ENCODE assay signal across 31 mouse cellular contexts in the genomic region with DNA sequence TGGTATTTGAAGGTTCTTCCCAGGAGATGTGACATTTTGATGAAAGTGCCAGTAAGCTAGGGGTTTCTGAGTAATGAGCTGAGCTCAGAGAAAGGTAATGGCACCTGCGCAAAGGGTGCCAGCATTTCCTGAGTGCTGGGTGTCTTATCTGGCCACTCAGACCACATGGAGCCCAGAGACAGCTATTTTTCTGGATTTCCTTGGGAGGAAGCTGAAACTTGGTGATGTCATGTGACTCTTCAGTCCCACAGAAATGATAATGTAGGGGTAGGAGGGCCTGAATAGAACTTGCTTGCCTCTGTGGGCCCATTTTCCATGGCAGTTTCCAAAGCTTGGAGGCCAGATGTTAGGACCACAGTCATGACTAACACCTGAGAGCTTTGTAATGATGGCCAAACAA. TPM values are rescaled to one million over a fixed set of nuclear protein-coding genes. Genes with fewer than 3 reads are reported as not detected.
DNase-seq lines count a peak whose midpoint lies in the region; ATAC-seq and TF ChIP-seq lines count a peak whose summit lies in the region.
"Had no signal": no experiment of that assay in that cellular context is flagged by ENCODE, and none has a peak within 500 bp of the region (broad histone marks: within the 10 kb centered on the region; RNA-seq: fewer than 3 reads in every experiment).

No protein-coding gene starts in this region.

- H3K4me2 ChIP-seq in CH12.LX (ENCODE audit: insufficient read depth, low read depth, poor library complexity, severe bottlenecking), result no peak overlapping the region
- H3K4me2 ChIP-seq in liver, embryonic 13.5 days, result no peak overlapping the region
- H3K4me2 ChIP-seq in liver, embryonic 16.5 days (ENCODE audit: low read depth, low read length), result no peak overlapping the region
- no peak overlapping the region for H3K4me2 ChIP-seq in hindbrain, embryonic 14.5 days (replicated peaks)
- H3K4me2 ChIP-seq: embryonic facial prominence, embryonic 13.5 days; forebrain, embryonic 12.5 days; forebrain, embryonic 15.5 days; heart, embryonic 12.5 days; heart, embryonic 15.5 days; hindbrain, embryonic 13.5 days had no signal

- TF ChIP-seq EP300 in CH12.LX (IDR thresholded peaks at IDR 0.05; ENCODE audit: low read length) (no peak; the same call in 1 of the 2 replicates), MEL (IDR thresholded peaks at IDR 0.05; ENCODE audit: low read depth in 1 of 2, low read length in 2 of 2) (peak; percentile 24 to 33; a peak in 1 of 4 replicates)

- peaks cover 4% of the 10 kb centered on the region for H3K9me3 ChIP-seq in CH12.LX (replicated peaks; ENCODE audit: low read length)
- H3K9me3 ChIP-seq in MEL (replicated peaks; ENCODE audit: insufficient read depth, low read length), result no peaks in the 10 kb centered on the region
- no peaks in the 10 kb centered on the region for H3K9me3 ChIP-seq in liver, embryonic 13.5 days (replicated peaks)
- H3K9me3 ChIP-seq in liver, embryonic 16.5 days (replicated peaks; ENCODE audit: control insufficient read depth, low read length), result no peaks in the 10 kb centered on the region
- no peaks in the 10 kb centered on the region for H3K9me3 ChIP-seq in hindbrain, embryonic 14.5 days (ENCODE audit: control insufficient read depth, low read length)
- H3K9me3 ChIP-seq: embryonic facial prominence, embryonic 10.5 days; embryonic facial prominence, embryonic 13.5 days; forebrain, embryonic 12.5 days; forebrain, embryonic 15.5 days; heart, embryonic 12.5 days; heart, embryonic 15.5 days; hindbrain, embryonic 10.5 days; hindbrain, embryonic 13.5 days had no signal

- DNase-seq in CH12.LX (ENCODE audit: extremely low read depth) (no peak), MEL (ENCODE audit: low read depth, low spot score) (no peak)
- no peak for DNase-seq in liver, embryonic 13.5 days
- no peak for DNase-seq in kidney, adult 2 months
- no peak for DNase-seq in hindbrain, embryonic 14.5 days (ENCODE audit: low spot score)
- DNase-seq: adrenal gland, postnatal 10 days; cerebellum, adult 11-12 months; cerebellum, adult 8-10 months; cerebellum, postnatal 10 days; cerebellum, postnatal 36 days; embryo, embryonic 11 days; gastrocnemius, adult 2 months; gastrocnemius, postnatal 14 days; heart, adult 11 months; heart, postnatal 10 days; heart, postnatal 36 days had no signal

- H3K4me3 ChIP-seq in CH12.LX (replicated peaks in 1 of 3; ENCODE audit: low read depth in 2 of 3, low read length in 2 of 3, poor library complexity in 1 of 3), result no peak overlapping the region
- H3K4me3 ChIP-seq in MEL (ENCODE audit: control insufficient read depth in 1 of 2, insufficient read depth in 1 of 2, low read depth in 2 of 2, low read length in 2 of 2), result no peak overlapping the region
- no peak overlapping the region for H3K4me3 ChIP-seq in liver, embryonic 13.5 days (replicated peaks)
- no peak overlapping the region for H3K4me3 ChIP-seq in liver, embryonic 16.5 days (ENCODE audit: low read depth, low read length)
- no peak overlapping the region for H3K4me3 ChIP-seq in kidney, adult 2 months (ENCODE audit: insufficient read depth, low read depth, low read length)
- no peak overlapping the region for H3K4me3 ChIP-seq in hindbrain, embryonic 14.5 days (replicated peaks; ENCODE audit: low read length)
- H3K4me3 ChIP-seq: embryonic facial prominence, embryonic 10.5 days; embryonic facial prominence, embryonic 13.5 days; erythroblast, embryonic 14.5 days; forebrain, embryonic 12.5 days; forebrain, embryonic 15.5 days; gastrocnemius, adult 2 months; heart, embryonic 12.5 days; heart, embryonic 15.5 days; hindbrain, embryonic 10.5 days; hindbrain, embryonic 13.5 days had no signal

- H3K79me2 ChIP-seq in CH12.LX (replicated peaks; ENCODE audit: control insufficient read depth, extremely low read depth, insufficient read depth, poor library complexity, severe bottlenecking) (peaks cover 84% of the 10 kb centered on the region), MEL (ENCODE audit: control insufficient read depth, insufficient read depth, low read length, poor library complexity) (peaks cover 24% of the 10 kb centered on the region; the same call in 1 of the 2 replicates)

- no peak overlapping the region for H3K9ac ChIP-seq in CH12.LX (ENCODE audit: insufficient read depth, low read depth)
- H3K9ac ChIP-seq in MEL (ENCODE audit: control insufficient read depth, low read depth, low read length, poor library complexity, severe bottlenecking), result no peak overlapping the region
- H3K9ac ChIP-seq in liver, embryonic 13.5 days, result peak overlapping the region; percentile 54
- peak overlapping the region; percentile 27 for H3K9ac ChIP-seq in liver, embryonic 16.5 days (ENCODE audit: low read depth, low read length)
- H3K9ac ChIP-seq in hindbrain, embryonic 14.5 days, result no peak overlapping the region
- H3K9ac ChIP-seq: embryonic facial prominence, embryonic 13.5 days; forebrain, embryonic 12.5 days; forebrain, embryonic 15.5 days; heart, embryonic 12.5 days; heart, embryonic 15.5 days; hindbrain, embryonic 13.5 days had no signal

- TF ChIP-seq RAD21 in CH12.LX (IDR thresholded peaks at IDR 0.05; ENCODE audit: low read depth, low read length) (no peak), MEL (IDR thresholded peaks at IDR 0.05; ENCODE audit: low read depth, low read length) (no peak)

- H3K36me3 ChIP-seq in CH12.LX (replicated peaks in 1 of 2; ENCODE audit: control insufficient read depth in 1 of 2, insufficient read depth in 1 of 2, low read length in 1 of 2) (peaks cover 35 to 89% of the 10 kb centered on the region in 2 experiments), MEL (ENCODE audit: control insufficient read depth in 1 of 2, insufficient read depth in 2 of 2, low read length in 2 of 2) (peaks cover 26 to 97% of the 10 kb centered on the region in 2 experiments)
- peaks cover 31% of the 10 kb centered on the region for H3K36me3 ChIP-seq in liver, embryonic 13.5 days
- H3K36me3 ChIP-seq in liver, embryonic 16.5 days (ENCODE audit: control insufficient read depth, insufficient read depth), result no peaks in the 10 kb centered on the region
- H3K36me3 ChIP-seq in kidney, adult 2 months (ENCODE audit: control insufficient read depth, insufficient read depth, low read length), result no peaks in the 10 kb centered on the region
- H3K36me3 ChIP-seq in hindbrain, embryonic 14.5 days (replicated peaks; ENCODE audit: control insufficient read depth, insufficient read depth), result no peaks in the 10 kb centered on the region
- H3K36me3 ChIP-seq: embryonic facial prominence, embryonic 10.5 days; embryonic facial prominence, embryonic 13.5 days; forebrain, embryonic 12.5 days; forebrain, embryonic 15.5 days; heart, embryonic 12.5 days; heart, embryonic 15.5 days; hindbrain, embryonic 10.5 days; hindbrain, embryonic 13.5 days had no signal

- TF ChIP-seq POLR2A in CH12.LX (IDR thresholded peaks at IDR 0.05; ENCODE audit: low read depth, low read length) (no peak), MEL (IDR thresholded peaks at IDR 0.05; ENCODE audit: control insufficient read depth in 1 of 2, insufficient read depth in 1 of 2, low read depth in 1 of 2, low read length in 2 of 2, poor library complexity in 1 of 2) (no peak)
- no peak for TF ChIP-seq POLR2A in kidney, adult 2 months (IDR thresholded peaks at IDR 0.05; ENCODE audit: low read depth, low read length)

- H3K4me1 ChIP-seq in CH12.LX (ENCODE audit: control insufficient read depth in 1 of 2, insufficient read depth in 2 of 2) (peaks cover 63 to 99% of the 10 kb centered on the region in 2 experiments), MEL (ENCODE audit: control insufficient read depth in 1 of 2, insufficient read depth in 2 of 2, low read length in 2 of 2) (peaks cover 62 to 85% of the 10 kb centered on the region in 2 experiments)
- peaks cover 98% of the 10 kb centered on the region for H3K4me1 ChIP-seq in liver, embryonic 13.5 days (replicated peaks)
- peaks cover 86% of the 10 kb centered on the region for H3K4me1 ChIP-seq in liver, embryonic 16.5 days (ENCODE audit: control insufficient read depth, low read depth, low read length)
- H3K4me1 ChIP-seq in kidney, adult 2 months (ENCODE audit: control insufficient read depth, insufficient read depth, low read length), result no peaks in the 10 kb centered on the region
- no peaks in the 10 kb centered on the region for H3K4me1 ChIP-seq in hindbrain, embryonic 14.5 days (replicated peaks; ENCODE audit: control insufficient read depth, insufficient read depth, low read length)
- H3K4me1 ChIP-seq: embryonic facial prominence, embryonic 10.5 days; embryonic facial prominence, embryonic 13.5 days; forebrain, embryonic 12.5 days; forebrain, embryonic 15.5 days; heart, embryonic 12.5 days; heart, embryonic 15.5 days; hindbrain, embryonic 10.5 days; hindbrain, embryonic 13.5 days had no signal

- no peak for TF ChIP-seq CTCF in CH12.LX (conservative IDR thresholded peaks at IDR 0.05 in 1 of 2, IDR thresholded peaks at IDR 0.05 in 1 of 2; ENCODE audit: low read depth in 2 of 2, low read length in 2 of 2)
- TF ChIP-seq CTCF in MEL (IDR thresholded peaks at IDR 0.05 in 2 of 3, conservative IDR thresholded peaks at IDR 0.05 in 1 of 3; ENCODE audit: control insufficient read depth in 1 of 3, insufficient read depth in 1 of 3, low read depth in 2 of 3, low read length in 3 of 3, poor library complexity in 1 of 3, severe bottlenecking in 1 of 3), result no peak
- TF ChIP-seq CTCF in kidney, adult 2 months (conservative IDR thresholded peaks at IDR 0.05; ENCODE audit: insufficient read depth, insufficient read length, low read depth, low read length), result no peak

- H3K27ac ChIP-seq in CH12.LX (ENCODE audit: insufficient read depth, low read depth) (peak overlapping the region; percentile 39), MEL (ENCODE audit: control insufficient read depth, low read depth, low read length) (peak overlapping the region; percentile 86)
- H3K27ac ChIP-seq in liver, embryonic 13.5 days, result peak overlapping the region; percentile 92
- H3K27ac ChIP-seq in liver, embryonic 16.5 days (ENCODE audit: low read length), result peak overlapping the region; percentile 94
- H3K27ac ChIP-seq in kidney, adult 2 months (ENCODE audit: insufficient read depth, low read depth, low read length), result no peak overlapping the region
- H3K27ac ChIP-seq in hindbrain, embryonic 14.5 days, result no peak overlapping the region
- H3K27ac ChIP-seq: embryonic facial prominence, embryonic 10.5 days; embryonic facial prominence, embryonic 13.5 days; forebrain, embryonic 12.5 days; forebrain, embryonic 15.5 days; gastrocnemius, adult 2 months; heart, embryonic 15.5 days; hindbrain, embryonic 10.5 days; hindbrain, embryonic 13.5 days; hindbrain, postnatal 0 days had no signal

- in situ Hi-C loops in CH12.LX (cut with MboI; ENCODE audit: low pct_ligation_motif_present, low pct_unique_long_range_greater_than_20kb, low sequenced_read_pairs), result no loop called here

- WGBS in liver, embryonic 13.5 days (ENCODE audit: insufficient replicate concordance), result 37% methylated on average over 1 of the region's 1 CpGs
- WGBS in liver, embryonic 16.5 days (ENCODE audit: insufficient replicate concordance), result 48% methylated on average over 1 of the region's 1 CpGs
- WGBS in kidney, adult 2 months, result 97% methylated on average over 1 of the region's 1 CpGs
- WGBS in hindbrain, embryonic 14.5 days, result 92% methylated on average over 1 of the region's 1 CpGs

- no peaks in the 10 kb centered on the region for H3K27me3 ChIP-seq in CH12.LX (replicated peaks)
- no peaks in the 10 kb centered on the region for H3K27me3 ChIP-seq in MEL (ENCODE audit: control insufficient read depth in 1 of 2, insufficient read depth in 2 of 2, low read length in 2 of 2)
- no peaks in the 10 kb centered on the region for H3K27me3 ChIP-seq in liver, embryonic 13.5 days
- H3K27me3 ChIP-seq in liver, embryonic 16.5 days (ENCODE audit: control insufficient read depth, insufficient read depth, low read depth, low read length), result no peaks in the 10 kb centered on the region
- no peaks in the 10 kb centered on the region for H3K27me3 ChIP-seq in kidney, adult 2 months (replicated peaks; ENCODE audit: control insufficient read depth, insufficient read depth, low read length)
- no peaks in the 10 kb centered on the region for H3K27me3 ChIP-seq in hindbrain, embryonic 14.5 days (ENCODE audit: control insufficient read depth, insufficient read depth, low read length)
- H3K27me3 ChIP-seq: embryonic facial prominence, embryonic 13.5 days; forebrain, embryonic 12.5 days; forebrain, embryonic 15.5 days; heart, embryonic 12.5 days; heart, embryonic 15.5 days; hindbrain, embryonic 13.5 days had no signal

- no peak for ATAC-seq in liver, embryonic 13.5 days (ENCODE audit: low read depth)
- no peak for ATAC-seq in liver, embryonic 16.5 days (ENCODE audit: low read depth)
- no peak for ATAC-seq in megakaryocyte progenitor cell, adult 5-6 weeks (replicated peaks; ENCODE audit: poor library complexity)
- no peak for ATAC-seq in hindbrain, embryonic 14.5 days (ENCODE audit: low FRiP score)
- ATAC-seq: CD4-positive, CD25-positive, alpha-beta regulatory T cell, adult 4 months; forebrain, embryonic 15.5 days; hindbrain, postnatal 0 days; inflammation-experienced regulatory T-cells, adult 6 months; Patski had no signal

- dilution Hi-C loops in CH12.LX (cut with MboI; ENCODE audit: extremely low pct_ligation_motif_present, extremely low pct_unique_long_range_greater_than_20kb, low sequenced_read_pairs), result no loop called here

RNA-seq across cellular contexts. Expression of gene Ikzf1, which starts 46.9 kb away (rescaled TPM):
- total RNA-seq in CH12.LX (2012; rRNA removed) (44.0 and 51.2 TPM in 2 replicates), CH12.LX (2014; rRNA removed) (27.8 and 33.1 TPM in 2 replicates), MEL (2012; rRNA removed) (90.6 and 97.3 TPM in 2 replicates)
- polyA plus RNA-seq in CH12.LX (2012; ENCODE audit: insufficient read length, low read depth) (56.8 and 68.7 TPM in 2 replicates), MEL (2012; ENCODE audit: insufficient read depth in 1 of 2, insufficient read length in 2 of 2, low read depth in 1 of 2, low replicate concordance in 2 of 2, missing spikeins in 1 of 2) (100 to 1,000 TPM in 1 of 2 experiments, 10 to 100 TPM in 1; 28.0 to 128 TPM)
- polyA plus RNA-seq in liver, embryonic 13.5 days (2015; fragmentation: Nextera tagmentation; extraction: Ambion mirVana), result 28.3 and 44.6 TPM in 2 replicates
- polyA plus RNA-seq in liver, embryonic 16.5 days (2015; fragmentation: Nextera tagmentation; extraction: Ambion mirVana), result 32.8 and 35.1 TPM in 2 replicates
- 155 and 160 TPM in 2 replicates for total RNA-seq in megakaryocyte progenitor cell, adult 5-6 weeks (2015)
- 58.3 and 84.0 TPM in 2 replicates for total RNA-seq in megakaryocyte progenitor cell, adult 5-6 weeks (2017)
- polyA plus RNA-seq in kidney, adult 2 months (2012; rRNA removed), result 2.9 and 12.8 TPM in 2 replicates
- polyA plus RNA-seq in hindbrain, embryonic 14.5 days (2014; fragmentation: Nextera tagmentation; extraction: Ambion mirVana), result 2.2 and 2.6 TPM in 2 replicates
- polyA plus RNA-seq: Patski had no signal

Comparison
In these comparisons a context has a peak if more than half of its experiments do, and no peak if none do; other contexts are left out.
1. H3K27ac ChIP-seq: peak in CH12.LX (single experiment), MEL (single experiment), liver, embryonic 13.5 days (single experiment) and liver, embryonic 16.5 days (single experiment); none in kidney, adult 2 months (single experiment) and hindbrain, embryonic 14.5 days (single experiment).
2. H3K9ac ChIP-seq: peak in liver, embryonic 13.5 days (single experiment) and liver, embryonic 16.5 days (single experiment); none in CH12.LX (single experiment), MEL (single experiment) and hindbrain, embryonic 14.5 days (single experiment).
3. Of the 35 proteins assayed by ChIP-seq in both MEL and CH12.LX: peak only in MEL: EP300, MXI1 and TCF12; only in CH12.LX: BHLHE40; in both: ETS1, MYC and USF1; in neither: 27; mixed calls (peak in some experiments, not most) for 1.